Mouse (Mus musculus) neural tube, embryonic 11.5 days (tissue): ENCODE measurements around the gene Gse1. TPM values are rescaled to one million over a fixed set of nuclear protein-coding genes. Genes with fewer than 3 reads are reported as not detected.

ENCODE experiments used
- ATAC-seq: fragments of 200-750 bp; cut with Nextera tagmentation; 2 replicates; pipeline ENCODE4 v1.8.0; 2017; ENCODE audit warnings: moderate number of reproducible peaks, mild to moderate bottlenecking, moderate TSS enrichment, moderate library complexity; ENCODE audit not compliant: insufficient read depth, low FRiP score, low TSS enrichment
- DNase-seq: peaks from one replicate; pipeline ENCODE4 v3.0.0-alpha.2; 2015; ENCODE audit warnings: low spot score
- H3K27ac ChIP-seq: fragments of 300-500 bp; sonication (generic); 2 replicates; pipeline ENCODE4 v1.5.1; 2014; ENCODE audit warnings: low read depth, mild to moderate bottlenecking, low read length
- H3K27me3 ChIP-seq: fragments of 300-500 bp; sonication (generic); 2 replicates; pipeline ENCODE4 v1.6.1; 2014; ENCODE audit warnings: mild to moderate bottlenecking, low read length, mixed read lengths; ENCODE audit not compliant: control insufficient read depth, insufficient read depth
- H3K36me3 ChIP-seq: fragments of 300-500 bp; sonication (generic); 2 replicates; pipeline ENCODE4 v1.6.1; 2014; ENCODE audit warnings: mild to moderate bottlenecking, low read length, moderate library complexity, mixed read lengths; ENCODE audit not compliant: control insufficient read depth, insufficient read depth
- H3K4me1 ChIP-seq: fragments of 300-500 bp; sonication (generic); 2 replicates; pipeline ENCODE4 v1.6.1; 2014; ENCODE audit warnings: low read length, mixed read lengths; ENCODE audit not compliant: control insufficient read depth, insufficient read depth
- H3K4me2 ChIP-seq: fragments of 300-500 bp; sonication (generic); 2 replicates; pipeline ENCODE4 v1.6.1; 2014; ENCODE audit warnings: low read depth, mild to moderate bottlenecking, moderate library complexity
- H3K4me3 ChIP-seq: fragments of 300-500 bp; sonication (generic); 2 replicates; pipeline ENCODE4 v1.5.1; 2014; ENCODE audit warnings: low read depth, low read length
- H3K9ac ChIP-seq: fragments of 300-500 bp; sonication (generic); 2 replicates; pipeline ENCODE4 v1.6.1; 2014; ENCODE audit warnings: mild to moderate bottlenecking, low read length
- H3K9me3 ChIP-seq: fragments of 300-500 bp; sonication (generic); 2 replicates; pipeline ENCODE4 v1.6.1; 2016; ENCODE audit warnings: low read length; ENCODE audit not compliant: control insufficient read depth
- WGBS: fragments of 180-500 bp; shearing (Covaris S2); extraction: QIAGEN DNeasy Blood & Tissue Kit; methylation state at CpG from one replicate; pipeline ENCODE4 v1.1.7; 2014; 5-methylcytosine and 5-hydroxymethylcytosine counted together
- polyA plus RNA-seq: library from polyadenylated mRNA; unstranded; fragments of >200 nt; fragmentation: Nextera tagmentation; extraction: Ambion mirVana; gene quantifications from 2 replicates; pipeline ENCODE4 v1.2.1, GENCODE M21; 2014

Gse1 gene
- polyA plus RNA-seq, 1 experiment from 2014 or later, result 33.5 TPM

DNA sequence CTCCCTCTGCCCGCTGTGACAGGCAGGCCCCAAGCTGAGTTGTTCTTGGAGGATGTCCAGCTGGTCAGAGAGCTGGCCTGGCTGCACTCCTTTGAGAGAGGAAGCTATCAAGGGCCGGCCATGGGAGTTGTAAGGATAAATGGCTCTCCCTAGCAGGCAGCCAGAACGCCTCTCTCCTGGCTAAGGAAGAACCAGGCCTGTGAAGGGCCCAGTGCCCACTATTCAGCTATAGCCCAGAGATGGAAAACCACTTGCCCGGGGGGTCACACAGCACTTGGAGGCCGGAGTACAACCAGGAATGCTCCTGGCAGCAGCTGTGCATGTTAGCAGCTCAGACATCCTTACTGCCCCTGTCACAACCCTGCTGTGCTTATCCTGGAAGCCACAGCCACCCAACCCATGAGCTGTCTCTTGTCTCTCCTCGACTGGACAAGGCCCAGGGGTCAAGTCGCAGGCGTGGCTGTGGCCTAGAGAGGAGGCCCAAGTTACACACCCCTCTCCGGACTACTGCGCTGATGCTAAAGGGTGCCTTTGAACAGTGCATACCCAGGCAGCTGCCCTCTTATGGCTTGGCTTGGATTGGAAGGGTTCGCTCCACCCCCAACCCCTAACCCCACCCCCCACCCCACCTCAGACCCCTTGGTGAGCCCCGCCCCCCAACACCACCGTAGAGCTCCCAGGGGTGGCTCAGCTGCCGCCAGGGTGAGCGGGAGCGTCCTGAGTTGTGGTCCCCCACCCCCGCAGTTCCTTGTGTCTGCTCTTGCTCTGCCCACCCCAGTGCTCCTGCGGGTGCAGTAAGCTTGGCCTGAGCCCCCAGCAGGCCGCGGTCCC, 276.2 kb downstream of the Gse1 start:
- Histone ChIP-seq H3K9me3 (no peaks in the 10 kb centered on the region), H3K36me3 (no peaks in the 10 kb centered on the region), H3K27ac (peak overlapping the region; percentile 72), H3K4me1 (peaks cover 78% of the 10 kb centered on the region), H3K27me3 (no peaks in the 10 kb centered on the region), H3K4me3 (0 out of 2 replicates have a peak overlapping the region, but pooled peaks have one; percentile 1), H3K9ac (no peak overlapping the region; the same call in 1 of the 2 replicates), H3K4me2 (peak overlapping the region; percentile 43)
- 12% methylated on average over 17 of the region's 20 CpGs for WGBS
- ATAC-seq (0 out of 2 replicates have a peak, but pooled peaks have one; percentile 17), DNase-seq (peak; percentile 48)

DNA sequence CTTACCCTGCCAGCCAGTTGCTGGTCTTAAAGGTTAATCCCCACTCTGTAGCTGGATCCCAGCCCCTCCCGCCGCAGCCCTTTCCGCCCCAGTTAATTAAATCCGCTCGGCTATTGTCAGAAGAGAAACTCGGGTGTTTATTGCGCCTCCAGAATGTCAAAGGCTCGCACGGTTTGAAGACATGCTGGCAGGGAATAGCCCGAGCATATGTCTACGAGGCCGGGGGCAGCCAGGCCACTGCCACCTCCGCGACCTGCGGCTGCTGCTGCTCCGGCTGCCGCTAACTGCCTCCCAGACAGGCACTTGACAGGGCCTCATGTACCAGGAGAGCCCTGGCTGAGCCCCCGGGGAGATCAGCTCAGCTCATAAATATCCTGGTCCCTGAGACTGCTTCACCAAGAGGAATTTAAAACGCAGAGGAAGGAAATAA, 276.8 kb downstream of the Gse1 start:
- DNase-seq (peak; percentile 71), ATAC-seq (no peak)
- H3K36me3 ChIP-seq, result no peaks in the 10 kb centered on the region
- no peaks in the 10 kb centered on the region for H3K9me3 ChIP-seq
- H3K4me2 ChIP-seq, result peak overlapping the region; percentile 43
- peaks cover 81% of the 10 kb centered on the region for H3K4me1 ChIP-seq
- H3K9ac ChIP-seq, result no peak overlapping the region; the same call in 1 of the 2 replicates
- H3K4me3 ChIP-seq, result no peak overlapping the region
- 2% methylated on average over 19 of the region's 19 CpGs for WGBS
- no peaks in the 10 kb centered on the region for H3K27me3 ChIP-seq
- peak overlapping the region; percentile 72 for H3K27ac ChIP-seq

DNA sequence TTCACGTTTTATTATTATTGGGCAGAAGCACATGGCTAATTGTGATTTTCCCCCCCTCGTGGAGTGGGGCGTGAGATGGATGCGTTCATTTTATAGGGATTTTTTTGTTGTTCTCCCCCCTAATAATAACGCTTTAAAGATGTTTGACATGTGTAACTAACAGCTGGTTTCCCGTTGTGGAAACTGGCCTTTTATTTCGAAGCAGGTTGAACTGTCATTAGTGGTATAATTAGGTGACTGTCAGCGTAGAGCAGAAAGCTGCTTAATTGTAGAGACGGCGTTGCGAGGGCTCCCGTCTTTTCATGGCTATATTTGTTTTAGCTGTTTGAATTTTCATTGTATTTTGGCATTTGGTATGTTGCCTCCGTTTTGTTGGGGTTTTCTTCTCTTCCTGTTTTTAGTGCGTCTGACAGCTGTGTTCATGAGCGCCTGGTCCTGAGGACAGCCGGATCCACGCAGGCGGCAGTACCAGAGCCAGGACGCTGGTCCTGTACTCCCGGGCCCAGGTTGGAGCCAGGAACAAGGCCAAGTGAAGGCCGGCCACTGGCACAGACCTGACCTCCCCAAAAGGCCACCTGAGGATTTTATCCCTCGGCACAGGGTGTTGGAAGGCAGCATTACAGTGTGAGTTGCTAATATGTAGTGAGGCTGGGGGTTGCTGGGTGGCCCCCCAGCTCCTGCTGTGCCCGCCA, 277.5 kb downstream of the Gse1 start:
- H3K9me3 ChIP-seq, result no peaks in the 10 kb centered on the region
- H3K4me1 ChIP-seq, result peaks cover 83% of the 10 kb centered on the region
- no peak overlapping the region for H3K9ac ChIP-seq
- peak overlapping the region; percentile 72 for H3K27ac ChIP-seq
- DNase-seq (no peak), ATAC-seq (no peak)
- no peaks in the 10 kb centered on the region for H3K36me3 ChIP-seq
- no peaks in the 10 kb centered on the region for H3K27me3 ChIP-seq
- H3K4me3 ChIP-seq, result no peak overlapping the region
- 16% methylated on average over 23 of the region's 23 CpGs for WGBS
- H3K4me2 ChIP-seq, result peak overlapping the region; percentile 43

DNA sequence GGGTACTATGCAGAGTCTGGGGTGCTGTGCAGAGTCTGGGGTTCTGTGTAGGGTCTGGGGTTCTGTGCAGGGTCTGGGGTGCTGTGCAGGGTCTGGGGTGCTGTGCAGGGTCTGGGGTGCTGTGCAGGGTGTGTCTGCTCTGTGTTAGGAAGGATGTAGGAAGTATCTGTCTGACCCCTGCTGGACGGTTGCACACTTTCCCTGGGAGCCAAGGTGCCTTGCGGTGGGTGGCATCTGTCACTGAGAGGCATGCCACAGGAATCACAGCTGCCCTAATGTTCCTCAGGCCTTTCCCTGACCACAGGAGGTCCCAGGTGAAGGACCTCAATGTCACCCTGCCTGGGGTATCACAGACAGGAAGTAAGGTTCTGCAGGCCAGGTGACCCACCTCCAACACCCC, 278.3 kb downstream of the Gse1 start:
- Histone ChIP-seq H3K36me3 (no peaks in the 10 kb centered on the region), H3K27ac (no peak overlapping the region), H3K4me1 (peaks cover 91% of the 10 kb centered on the region), H3K4me2 (no peak overlapping the region), H3K27me3 (no peaks in the 10 kb centered on the region), H3K9ac (no peak overlapping the region), H3K4me3 (no peak overlapping the region), H3K9me3 (no peaks in the 10 kb centered on the region)
- ATAC-seq, result no peak
- WGBS, result 53% methylated on average over 2 of the region's 2 CpGs
- DNase-seq, result no peak

DNA sequence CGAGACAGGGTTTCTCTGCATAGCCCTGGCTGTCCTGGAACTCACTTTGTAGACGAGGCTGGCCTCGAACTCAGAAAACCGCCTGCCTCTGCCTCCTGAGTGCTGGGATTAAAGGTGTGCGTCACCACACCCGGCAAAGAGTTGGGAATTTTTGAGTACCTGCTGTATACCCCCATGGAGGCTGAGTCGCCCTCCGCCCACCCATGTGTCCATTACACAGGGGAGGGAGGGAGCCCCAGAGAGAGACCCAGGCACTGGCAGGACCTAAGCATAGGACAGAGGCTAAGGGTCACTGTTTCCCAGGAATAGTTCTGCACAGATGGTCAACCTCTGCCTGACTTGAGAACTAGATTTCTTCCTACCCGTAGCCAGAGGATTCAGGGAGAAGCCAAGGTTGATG, 279.0 kb downstream of the Gse1 start:
- Histone ChIP-seq H3K36me3 (no peaks in the 10 kb centered on the region), H3K4me3 (no peak overlapping the region), H3K4me2 (no peak overlapping the region), H3K9me3 (no peaks in the 10 kb centered on the region), H3K9ac (no peak overlapping the region), H3K27ac (no peak overlapping the region), H3K4me1 (peaks cover 96% of the 10 kb centered on the region), H3K27me3 (no peaks in the 10 kb centered on the region)
- no peak for ATAC-seq
- 87% methylated on average over 9 of the region's 9 CpGs for WGBS
- DNase-seq, result no peak

DNA sequence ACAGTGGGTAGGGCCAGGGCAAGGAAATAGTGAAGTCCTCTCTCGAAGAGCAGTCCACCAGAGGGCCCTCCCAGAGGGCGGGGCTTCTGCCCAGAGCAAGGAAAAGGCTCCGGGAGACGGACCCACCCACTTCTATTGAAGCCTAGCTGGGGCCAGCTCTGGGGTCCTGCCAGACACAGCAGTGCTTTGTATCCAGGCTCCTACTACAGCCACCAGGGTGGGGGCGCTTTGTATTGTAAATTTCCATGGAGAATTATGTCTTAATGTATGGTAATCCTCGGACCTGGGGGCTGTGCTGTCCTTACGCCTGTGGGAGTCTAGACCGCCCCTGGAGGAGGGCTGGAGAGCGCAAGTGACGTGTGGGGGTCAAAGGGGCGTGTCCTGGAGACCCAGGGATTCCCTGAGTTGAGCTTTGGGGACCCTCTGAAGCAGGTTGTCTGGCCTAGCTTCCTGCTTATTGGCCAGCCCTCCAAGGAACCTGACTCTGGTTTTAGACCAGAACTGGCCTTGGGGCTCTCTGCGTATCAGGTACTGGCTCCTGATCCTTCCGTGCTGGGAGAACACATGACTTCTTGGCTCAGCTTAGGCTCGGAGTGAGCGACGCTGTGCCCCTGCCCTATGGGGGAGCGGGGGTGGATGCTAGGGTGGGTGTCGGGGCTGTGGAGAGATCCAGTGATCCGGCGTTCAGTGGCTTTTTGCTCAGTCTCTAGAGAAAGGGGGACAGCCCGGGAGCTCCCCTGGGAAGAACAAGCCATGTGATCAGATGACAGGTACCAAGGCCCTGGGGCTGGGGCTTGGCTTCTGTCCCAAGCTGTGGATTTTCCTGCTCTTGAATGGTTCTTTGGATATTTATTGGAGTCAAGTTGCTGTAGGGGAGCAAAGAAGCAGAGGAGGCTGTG, 281.1 kb downstream of the Gse1 start:
- Histone ChIP-seq H3K9ac (no peak overlapping the region), H3K4me1 (peaks cover 97% of the 10 kb centered on the region), H3K9me3 (no peaks in the 10 kb centered on the region), H3K27me3 (no peaks in the 10 kb centered on the region), H3K27ac (peak overlapping the region; percentile 23), H3K4me2 (peak overlapping the region; percentile 23), H3K36me3 (no peaks in the 10 kb centered on the region), H3K4me3 (no peak overlapping the region)
- ATAC-seq (peak; percentile 69), DNase-seq (peak; percentile 83)
- WGBS, result 3% methylated on average over 21 of the region's 21 CpGs

DNA sequence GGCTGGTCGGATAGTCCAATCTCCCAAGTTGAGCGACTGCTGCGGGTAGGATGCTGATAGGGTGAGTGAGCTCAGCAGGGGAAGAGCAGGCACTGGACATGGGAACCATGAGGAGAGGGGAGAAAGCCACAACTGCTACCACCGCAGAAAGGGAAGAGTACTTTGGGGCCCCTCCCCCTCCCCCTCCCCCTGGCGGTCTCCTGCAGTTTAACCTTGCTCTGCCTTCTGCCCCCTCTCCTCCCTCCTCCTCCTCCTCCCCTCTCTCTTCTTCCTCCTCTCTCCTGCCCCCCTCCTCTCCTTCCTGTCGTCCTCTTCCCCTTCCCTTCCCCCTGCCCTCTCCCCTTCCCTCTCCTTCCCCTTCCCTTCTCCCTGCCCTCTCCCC, 281.8 kb downstream of the Gse1 start:
- ATAC-seq, result no peak
- Histone ChIP-seq H3K27ac (peak overlapping the region; percentile 23; the same call in 1 of the 2 replicates), H3K4me1 (peaks cover 97% of the 10 kb centered on the region), H3K36me3 (no peaks in the 10 kb centered on the region), H3K9me3 (no peaks in the 10 kb centered on the region), H3K4me2 (peak overlapping the region; percentile 23; the same call in 1 of the 2 replicates), H3K27me3 (no peaks in the 10 kb centered on the region), H3K9ac (no peak overlapping the region), H3K4me3 (no peak overlapping the region)
- DNase-seq, result no peak
- WGBS, result 5% methylated on average over 5 of the region's 6 CpGs

DNA sequence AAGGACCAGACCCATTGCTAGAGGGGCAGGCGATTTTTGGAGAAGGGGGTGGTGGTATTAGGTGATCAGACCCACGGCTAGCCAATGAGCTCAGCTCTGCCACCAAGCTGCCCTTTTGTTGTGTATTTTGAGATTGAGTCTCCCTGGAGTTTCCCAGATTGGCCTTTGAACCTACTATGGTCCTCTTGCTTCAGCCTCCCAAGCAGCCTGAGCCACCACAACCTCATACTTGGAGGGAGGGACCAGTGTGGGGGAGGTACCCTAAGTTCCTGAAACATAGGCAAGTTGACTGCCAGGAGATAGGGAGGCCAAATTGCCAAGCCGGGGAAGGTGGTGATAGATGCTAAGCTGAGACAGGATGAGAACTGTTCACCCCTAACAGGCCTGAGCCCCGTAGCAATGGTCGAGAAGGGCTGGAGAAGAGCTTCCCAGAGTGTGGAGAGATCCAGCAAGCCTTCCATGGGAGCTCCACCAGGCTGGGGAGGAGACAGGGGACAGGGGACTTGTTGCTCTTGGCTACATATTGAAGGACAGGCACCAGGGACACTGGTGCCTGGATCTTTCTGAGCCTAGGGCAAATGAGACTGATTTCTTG, 282.7 kb downstream of the Gse1 start:
- ATAC-seq, result no peak
- Histone ChIP-seq H3K4me3 (no peak overlapping the region), H3K27me3 (no peaks in the 10 kb centered on the region), H3K36me3 (no peaks in the 10 kb centered on the region), H3K9ac (peak overlapping the region; percentile 40), H3K9me3 (no peaks in the 10 kb centered on the region), H3K4me2 (peak overlapping the region; percentile 9; the same call in 1 of the 2 replicates), H3K4me1 (peaks cover 96% of the 10 kb centered on the region), H3K27ac (no peak overlapping the region)
- no peak for DNase-seq
- 12% methylated on average over 5 of the region's 5 CpGs for WGBS
